Mouse (Mus musculus): ENCODE data around the gene Nanog. TPM values are rescaled to one million over a fixed set of nuclear protein-coding genes. Genes with fewer than 3 reads are reported as not detected.

Gene Nanog
- total RNA-seq (2017) = not detected in 3 replicates

GRCm38 (mm10) chr6:122707036-122707800 is at the start of gene Nanog:
Gene Nanog, plus strand, starts transcription at chr6:122707489.
- ATAC-seq (replicated peaks; ENCODE audit: insufficient number of reproducible peaks, low FRiP score, low TSS enrichment, poor library complexity, severe bottlenecking) = no peak

DNA sequence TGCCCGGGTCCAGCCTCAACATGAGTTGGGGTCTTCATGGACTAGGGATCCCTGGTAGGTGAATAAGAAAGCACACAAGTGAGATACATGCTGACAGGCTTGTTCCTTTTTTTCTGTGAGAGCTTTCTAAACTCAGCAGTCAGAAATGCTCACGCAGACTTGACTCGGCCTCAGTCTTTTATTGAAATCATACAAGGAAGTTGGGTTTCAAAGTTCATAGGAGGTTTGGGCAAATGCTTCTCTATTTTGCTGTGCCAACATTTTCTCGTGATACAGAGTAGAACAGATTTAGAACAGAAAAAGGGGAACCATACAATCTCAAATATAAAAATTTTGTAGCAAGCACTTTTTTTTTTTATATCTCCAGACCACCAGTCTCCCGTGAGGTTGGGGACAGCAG is 49.7 kb upstream of the Nanog start:
- ATAC-seq (replicated peaks; ENCODE audit: insufficient number of reproducible peaks, low FRiP score, low TSS enrichment, poor library complexity, severe bottlenecking) = peak; percentile 18; the same call in 1 of the 2 replicates

DNA sequence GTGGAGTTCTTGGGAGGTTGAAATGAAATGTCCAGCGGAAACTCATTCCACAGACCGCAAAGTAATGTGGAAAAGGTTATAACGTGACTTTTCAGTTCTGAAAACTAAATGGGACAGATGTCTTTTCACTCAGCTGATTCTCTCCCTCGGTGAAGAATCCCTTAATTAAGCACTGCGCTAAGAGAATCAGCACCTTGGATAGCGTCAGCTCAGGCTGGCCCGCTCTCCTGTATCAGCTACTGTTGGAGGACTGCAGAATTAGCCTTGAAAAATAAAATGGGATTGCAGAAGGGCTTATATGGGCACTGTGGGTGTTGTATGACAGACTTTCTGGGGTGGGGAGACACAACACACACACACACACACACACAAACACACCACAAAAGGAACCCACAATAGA is 47.7 kb upstream of the Nanog start:
- no peak for ATAC-seq (replicated peaks; ENCODE audit: insufficient number of reproducible peaks, low FRiP score, low TSS enrichment, poor library complexity, severe bottlenecking)

- ATAC-seq (replicated peaks; ENCODE audit: insufficient number of reproducible peaks, low FRiP score, low TSS enrichment, poor library complexity, severe bottlenecking) = peak; percentile 54
These were observed 46.5 kb upstream of the Nanog start for GRCm38 (mm10) chr6:122660601-122661379.

- no peak for ATAC-seq (replicated peaks; ENCODE audit: insufficient number of reproducible peaks, low FRiP score, low TSS enrichment, poor library complexity, severe bottlenecking)
These were observed 44.6 kb upstream of the Nanog start for GRCm38 (mm10) chr6:122662551-122663264.

DNA sequence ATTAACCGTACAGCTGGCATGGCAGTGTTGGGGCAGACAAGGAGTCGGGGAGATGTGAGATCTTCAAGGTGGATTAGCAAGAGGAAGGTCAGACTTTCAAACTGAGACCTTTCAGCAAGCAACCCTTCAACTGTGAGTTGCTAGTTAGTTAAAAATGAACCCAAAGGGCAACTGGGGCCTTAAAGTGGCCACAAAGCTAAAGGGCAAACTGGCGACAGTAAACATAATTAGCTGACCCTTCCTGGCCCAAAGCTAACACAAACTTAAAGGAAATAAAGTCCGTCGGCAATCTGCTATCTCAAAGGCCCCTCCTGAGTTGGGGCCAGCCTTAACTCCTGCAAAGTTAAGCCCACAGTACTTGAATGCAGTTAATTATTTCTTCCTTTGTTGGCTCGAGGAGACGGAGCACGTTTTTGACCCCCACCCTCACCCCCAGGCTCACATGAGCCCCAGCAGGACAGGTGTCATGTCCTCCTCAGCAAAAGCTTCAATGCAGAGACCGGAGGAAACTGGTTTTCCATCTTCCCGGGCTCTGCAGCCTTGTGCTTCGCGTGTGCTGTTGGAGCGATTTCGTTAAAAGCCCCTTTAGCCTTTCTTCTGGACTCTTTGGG is 43.6 kb upstream of the Nanog start:
- no peak for ATAC-seq (replicated peaks; ENCODE audit: insufficient number of reproducible peaks, low FRiP score, low TSS enrichment, poor library complexity, severe bottlenecking)

DNA sequence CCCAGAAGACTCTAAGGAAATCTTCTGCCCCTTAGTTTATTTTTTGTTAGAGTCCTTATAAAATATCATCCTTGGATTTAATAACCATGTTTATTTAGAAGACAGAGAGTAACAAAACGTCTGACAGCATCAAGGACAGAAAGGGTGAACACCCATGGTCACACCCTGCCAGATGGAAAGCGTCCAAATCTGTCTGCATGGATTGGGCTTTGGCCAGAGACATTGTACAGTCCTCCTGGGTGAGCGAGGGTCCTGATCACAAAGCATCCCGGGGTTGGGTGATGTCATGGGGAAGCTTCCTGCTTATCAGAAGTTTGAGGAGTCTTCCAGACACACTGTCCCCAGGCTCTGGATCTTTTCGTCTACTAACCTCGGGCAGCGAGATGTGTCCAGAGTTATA is 41.4 kb upstream of the Nanog start:
- no peak for ATAC-seq (replicated peaks; ENCODE audit: insufficient number of reproducible peaks, low FRiP score, low TSS enrichment, poor library complexity, severe bottlenecking)

DNA sequence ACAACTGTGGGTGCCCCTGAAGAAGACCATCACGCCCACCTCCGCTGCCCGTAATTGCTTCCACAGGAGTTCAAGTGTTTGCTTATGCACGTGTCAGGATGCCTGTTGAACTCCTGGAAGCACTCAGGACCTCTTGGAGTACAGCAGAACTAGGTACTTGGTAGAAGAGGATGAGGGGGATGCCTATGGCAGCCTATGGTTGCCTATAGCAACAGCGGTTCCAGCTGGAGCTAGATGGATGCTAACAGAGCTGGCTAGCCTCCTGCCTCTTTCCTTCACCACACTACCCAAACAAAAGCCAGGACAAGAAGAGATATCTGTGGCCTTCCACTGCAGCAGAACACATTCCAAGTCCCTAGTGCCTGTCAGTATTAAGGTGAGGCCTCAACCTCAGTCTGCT is 39.6 kb upstream of the Nanog start:
- no peak for ATAC-seq (replicated peaks; ENCODE audit: insufficient number of reproducible peaks, low FRiP score, low TSS enrichment, poor library complexity, severe bottlenecking)

DNA sequence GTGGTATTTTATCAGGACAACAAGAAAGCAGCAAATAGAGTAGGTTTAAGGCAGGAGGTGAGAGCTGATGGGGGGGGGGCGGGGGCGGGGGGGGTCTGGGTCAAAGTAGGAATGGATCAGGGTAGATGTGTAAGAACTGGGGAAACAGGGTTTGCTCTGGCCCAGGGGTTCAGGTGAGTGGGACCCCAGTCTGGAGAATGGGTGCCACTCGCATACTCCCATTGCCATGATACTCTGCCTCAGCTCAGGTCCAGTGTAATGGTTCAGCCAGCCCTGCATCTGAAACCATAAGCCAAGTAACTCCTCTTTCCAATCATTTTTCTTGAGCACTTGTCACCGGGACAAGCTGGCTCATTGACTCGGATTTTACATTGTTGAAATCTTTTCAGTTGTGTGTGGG is 38.5 kb upstream of the Nanog start:
- no peak for ATAC-seq (replicated peaks; ENCODE audit: insufficient number of reproducible peaks, low FRiP score, low TSS enrichment, poor library complexity, severe bottlenecking)

DNA sequence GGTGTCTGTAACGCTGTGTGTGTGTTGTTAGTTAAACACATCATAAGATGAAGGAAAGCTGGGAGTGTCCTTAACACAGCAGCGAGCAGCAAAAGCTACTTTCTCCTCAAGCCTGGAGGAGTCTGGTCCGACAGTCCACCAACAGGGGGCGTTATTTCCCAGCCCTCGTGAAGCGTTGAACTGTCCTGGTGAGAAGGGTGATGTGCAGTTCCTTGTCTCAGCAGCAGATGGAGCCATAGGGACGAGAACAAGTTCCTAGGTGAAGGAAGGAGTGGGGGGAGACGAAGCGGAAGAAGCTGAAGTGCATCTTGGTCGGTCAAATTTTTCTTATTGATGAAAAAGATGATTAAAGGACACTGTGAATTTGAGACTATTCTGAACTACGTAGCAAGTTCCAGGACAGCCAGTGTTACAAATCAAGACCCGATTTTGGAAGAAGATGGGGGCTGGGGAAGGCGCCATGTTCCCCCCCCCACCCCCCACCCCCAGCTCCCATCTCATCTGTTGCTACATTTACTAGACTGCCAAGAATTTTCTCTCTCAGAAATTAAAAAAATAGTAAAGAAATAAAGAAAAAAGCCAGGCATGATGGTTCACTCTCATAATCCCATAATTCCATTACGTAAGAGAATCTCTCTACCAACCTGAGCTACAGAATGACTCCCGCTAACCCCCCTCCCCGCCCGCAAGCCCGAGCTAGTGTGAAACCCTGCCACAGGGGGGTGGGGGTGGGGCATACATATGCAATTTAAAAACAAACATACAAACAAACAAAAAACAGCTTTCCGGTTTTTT is 37.7 kb upstream of the Nanog start:
- ATAC-seq (replicated peaks; ENCODE audit: insufficient number of reproducible peaks, low FRiP score, low TSS enrichment, poor library complexity, severe bottlenecking) = peak; percentile 89

DNA sequence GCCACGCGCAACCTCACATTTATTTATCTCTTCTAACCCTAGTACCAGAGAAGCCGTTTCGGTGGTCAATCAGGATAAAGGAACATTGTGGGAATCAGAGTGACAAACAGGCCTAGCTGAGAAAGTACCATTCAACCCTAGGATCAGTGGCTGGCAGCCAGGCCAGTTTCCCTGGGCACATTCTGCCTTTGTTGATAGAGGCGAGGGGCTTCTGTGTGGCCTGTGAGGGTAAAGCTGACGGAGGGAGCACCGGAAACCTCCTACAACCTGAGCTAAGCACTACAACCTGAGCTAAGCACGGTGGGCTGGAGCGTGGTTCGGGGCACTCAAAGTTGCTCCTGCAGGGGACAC is 37.1 kb upstream of the Nanog start:
- ATAC-seq (replicated peaks; ENCODE audit: insufficient number of reproducible peaks, low FRiP score, low TSS enrichment, poor library complexity, severe bottlenecking) = no peak

GRCm38 (mm10) chr6:122670841-122671240 is 36.4 kb upstream of the Nanog start:
- ATAC-seq (replicated peaks; ENCODE audit: insufficient number of reproducible peaks, low FRiP score, low TSS enrichment, poor library complexity, severe bottlenecking) = no peak

DNA sequence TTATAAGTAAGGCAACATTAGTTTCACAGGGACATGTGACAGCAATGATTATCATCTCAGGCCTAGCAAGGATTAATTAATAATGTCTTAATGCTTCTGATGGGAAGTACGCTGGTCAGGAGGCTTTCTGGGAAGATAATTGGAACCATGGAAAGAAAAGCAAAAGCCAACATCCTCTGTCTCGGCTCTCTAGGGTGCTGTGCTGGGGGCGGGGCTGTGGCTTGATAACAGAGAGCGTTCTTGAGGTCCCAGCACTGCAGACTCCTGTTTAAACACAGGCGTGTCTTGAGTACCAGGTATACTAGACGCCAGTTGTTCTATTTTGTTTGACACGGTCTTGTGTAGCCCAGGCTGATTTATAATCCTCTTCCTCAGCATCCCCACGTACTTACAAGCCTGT is 34.5 kb upstream of the Nanog start:
- no peak for ATAC-seq (replicated peaks; ENCODE audit: insufficient number of reproducible peaks, low FRiP score, low TSS enrichment, poor library complexity, severe bottlenecking)

DNA sequence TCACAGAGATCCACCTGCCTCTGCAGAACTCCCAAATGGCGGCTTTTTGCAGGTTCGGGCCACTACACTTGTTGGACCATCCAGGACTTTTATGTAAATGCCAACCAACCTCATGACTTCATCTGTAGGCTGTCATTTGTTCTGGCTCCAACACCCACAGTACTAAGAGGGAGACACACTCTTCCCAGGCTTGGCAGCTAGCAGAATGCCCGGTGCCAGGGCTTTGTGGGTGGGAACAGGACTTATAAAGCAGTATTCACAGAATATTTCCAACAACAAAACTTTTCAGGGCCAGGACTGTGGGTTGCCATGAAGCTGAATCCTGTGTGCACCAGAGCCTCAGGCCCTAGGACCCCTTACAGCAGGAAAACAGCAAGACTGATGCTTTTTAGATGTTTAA is 24.6 kb upstream of the Nanog start:
- ATAC-seq (replicated peaks; ENCODE audit: insufficient number of reproducible peaks, low FRiP score, low TSS enrichment, poor library complexity, severe bottlenecking) = no peak

DNA sequence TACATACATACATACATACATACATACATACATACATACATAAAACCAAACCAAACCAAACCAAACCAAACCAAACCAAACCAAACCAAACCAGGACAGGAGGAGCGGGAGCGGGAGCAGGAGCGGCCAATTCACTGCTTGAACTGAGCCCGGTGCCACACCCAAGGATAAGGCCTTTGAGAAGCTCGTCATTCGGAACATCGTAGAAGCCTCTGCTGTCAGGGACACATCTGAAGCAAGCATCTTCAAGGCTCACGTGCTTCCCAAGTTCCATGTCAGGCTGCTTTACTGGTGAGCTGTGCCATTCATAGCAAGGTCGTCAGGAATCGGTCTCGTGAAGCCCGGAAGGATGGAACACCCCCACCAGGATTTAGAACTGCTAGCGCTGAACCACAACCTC is 20.6 kb upstream of the Nanog start:
- no peak for ATAC-seq (replicated peaks; ENCODE audit: insufficient number of reproducible peaks, low FRiP score, low TSS enrichment, poor library complexity, severe bottlenecking)

GRCm38 (mm10) chr6:122689411-122690055 is 17.8 kb upstream of the Nanog start:
- ATAC-seq (replicated peaks; ENCODE audit: insufficient number of reproducible peaks, low FRiP score, low TSS enrichment, poor library complexity, severe bottlenecking) = no peak

DNA sequence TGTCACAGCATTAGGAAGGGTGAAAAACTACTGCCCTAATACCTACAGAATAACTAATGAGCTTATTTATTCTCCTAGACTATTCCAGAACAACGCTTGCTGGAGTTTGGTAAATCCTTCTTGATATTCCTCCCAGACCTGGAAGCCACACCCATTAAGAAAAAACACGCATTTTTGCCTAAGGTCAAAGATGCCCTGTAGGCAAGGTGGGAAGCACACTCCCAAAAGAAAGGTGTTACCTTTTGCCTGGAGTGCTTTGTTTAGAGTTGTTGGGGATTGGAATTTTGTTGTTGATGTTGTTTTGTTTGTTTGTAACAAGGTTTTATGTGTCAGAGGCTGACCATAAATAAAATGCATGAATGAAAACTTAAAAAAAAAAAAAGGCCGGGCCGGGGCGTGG is 17.2 kb upstream of the Nanog start:
- no peak for ATAC-seq (replicated peaks; ENCODE audit: insufficient number of reproducible peaks, low FRiP score, low TSS enrichment, poor library complexity, severe bottlenecking)

DNA sequence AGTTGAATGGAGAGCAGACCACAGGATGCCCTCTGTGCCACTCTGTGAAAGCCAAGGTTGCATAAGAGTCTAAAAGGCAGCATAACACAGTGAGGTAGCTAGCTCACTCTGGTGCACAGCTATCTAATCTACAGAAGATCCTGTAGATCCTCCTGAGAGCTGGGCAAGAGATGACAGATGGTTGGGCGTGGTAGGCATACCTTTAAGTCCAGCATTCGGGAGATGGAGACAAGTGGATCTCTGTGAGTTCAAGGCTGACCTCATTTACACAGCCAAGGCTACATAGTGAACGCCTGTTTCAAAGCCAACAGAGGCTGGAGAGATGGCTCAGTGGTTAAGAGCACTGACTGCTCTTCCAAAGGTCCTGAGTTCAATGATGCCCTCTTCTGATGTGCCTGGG is 11.9 kb upstream of the Nanog start:
- no peak for ATAC-seq (replicated peaks; ENCODE audit: insufficient number of reproducible peaks, low FRiP score, low TSS enrichment, poor library complexity, severe bottlenecking)

Measured in monocyte, adult 5-6 weeks (primary cell).